Mouse (Mus musculus) C2C12 (cell line): Measurements from ENCODE around the gene Ap3m1.

Experiments used
- CTCF ChIP-seq: IDR thresholded peaks from one replicate; pipeline ENCODE4 v1.5.1; 2011; ENCODE audit not compliant: control insufficient read depth, insufficient read depth, insufficient read length
- MYOD1 ChIP-seq: IDR thresholded peaks from one replicate; pipeline ENCODE4 v1.6.1; 2011; ENCODE audit warnings: low read depth; ENCODE audit not compliant: control insufficient read depth, insufficient read length

- TF ChIP-seq CTCF (no peak), MYOD1 (no peak)
Observed at GRCm38 (mm10) chr14:21090400-21090799, 38.1 kb upstream of the Ap3m1 start.
